Mouse (Mus musculus): ENCODE results near the gene Cpsf6.

- no peak for TF ChIP-seq CTCF (IDR thresholded peaks at IDR 0.05; ENCODE audit: control insufficient read depth, insufficient read depth, low read length)
- TF ChIP-seq POLR2A (IDR thresholded peaks at IDR 0.05; ENCODE audit: borderline replicate concordance, control insufficient read depth, low read depth, low read length): no peak
Observed at GRCm38 (mm10) chr10:117392832-117393195, 13.0 kb upstream of the Cpsf6 start.
